Mouse (Mus musculus) gastrocnemius, postnatal 10 days (tissue): ENCODE results near the gene Ociad2. TPM values are rescaled to one million over a fixed set of nuclear protein-coding genes. Genes with fewer than 3 reads are reported as not detected.

Experiments used
- DNase-seq: peaks from one replicate; pipeline ENCODE4 v3.0.0; 2021; ENCODE audit warnings: mixed read lengths
- total RNA-seq, 2 experiments: library from RNA; stranded (reverse); gene quantifications; 2 replicates each; pipeline ENCODE4 v1.2.3; 2021

The Ociad2 gene
- total RNA-seq, 2 experiments from 2014 or later, result 33.0 to 36.0 TPM

GRCm38 (mm10) chr5:73306486-73306885 is 34.3 kb downstream of the Ociad2 start:
- DNase-seq, result no peak

- DNase-seq, result no peak
Measured at GRCm38 (mm10) chr5:73304507-73304906, 36.3 kb downstream of the Ociad2 start.

DNA sequence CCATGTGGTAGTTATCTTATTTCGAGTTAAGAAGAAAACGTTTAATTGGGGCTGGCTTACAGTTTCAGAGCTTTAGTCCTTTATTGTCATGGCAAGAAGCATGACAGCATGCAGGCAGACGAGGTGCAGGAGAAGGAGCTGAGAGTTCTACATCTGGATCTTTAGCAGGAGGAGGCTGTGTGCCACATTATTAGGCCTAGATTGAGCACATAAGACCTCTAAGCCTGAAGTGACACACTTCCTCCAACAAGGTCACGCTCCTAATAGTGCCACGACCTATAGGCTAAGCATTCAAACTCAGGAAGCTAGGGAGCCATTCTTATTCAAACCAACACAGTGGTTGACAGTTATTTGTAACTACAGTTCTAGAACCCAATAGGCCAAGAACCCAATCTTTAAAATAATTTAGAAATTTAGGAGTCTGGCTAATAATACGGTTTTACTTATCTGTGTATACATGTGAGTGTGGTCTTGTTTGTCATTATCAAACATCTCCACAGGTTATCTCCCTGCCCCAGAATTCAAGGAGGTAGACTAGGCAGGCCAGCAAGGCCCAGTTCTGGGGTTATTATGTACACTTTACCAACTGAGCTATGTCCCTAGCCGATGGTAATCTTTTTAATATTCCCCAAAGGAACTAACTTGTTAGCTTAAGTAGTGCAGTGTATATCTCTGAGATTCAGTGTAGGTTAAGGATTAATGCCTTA is 39.1 kb downstream of the Ociad2 start:
- DNase-seq, result no peak

DNA sequence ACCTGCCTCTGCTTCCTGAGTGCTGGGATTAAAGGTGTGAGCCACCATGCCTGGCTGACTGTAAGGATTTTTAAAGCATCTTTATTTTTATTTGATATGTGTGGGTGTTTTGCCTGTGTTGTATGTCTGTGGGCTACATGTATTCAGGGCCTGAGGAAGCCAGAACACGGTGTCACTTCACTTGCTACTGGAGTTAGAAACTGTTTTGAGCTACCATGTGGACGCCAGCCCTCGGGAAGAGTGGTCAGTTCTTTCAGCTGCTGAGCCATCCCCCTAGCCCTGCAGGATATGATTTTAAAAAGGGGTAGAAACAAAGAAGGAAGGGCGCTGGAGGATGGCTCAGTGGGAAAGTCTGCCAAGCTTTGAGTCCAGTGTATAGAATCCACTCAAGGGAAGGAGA is 44.9 kb downstream of the Ociad2 start:
- DNase-seq, result no peak

- DNase-seq, result no peak
Measured at GRCm38 (mm10) chr5:73295016-73295415, 45.8 kb downstream of the Ociad2 start.

DNA sequence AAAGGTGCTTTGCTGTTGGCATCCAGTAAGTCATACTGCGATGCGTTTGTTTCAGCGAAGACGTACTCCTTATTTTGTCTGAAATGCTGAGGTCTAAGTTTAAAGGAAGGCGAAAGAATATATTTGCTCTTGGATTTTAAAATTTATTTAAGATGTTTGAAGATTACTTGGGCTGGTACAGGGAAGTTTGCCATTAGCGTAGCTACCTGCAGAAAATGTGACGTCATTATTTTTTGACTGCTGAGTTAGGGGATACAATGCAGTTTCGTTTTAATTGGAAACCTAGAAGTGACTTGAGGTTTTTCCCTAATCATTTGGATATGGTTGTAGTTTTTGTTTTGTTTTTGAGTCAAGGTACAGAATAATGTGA is 47.4 kb downstream of the Ociad2 start:
- no peak for DNase-seq

GRCm38 (mm10) chr5:73292502-73293457 is 48.0 kb downstream of the Ociad2 start, which contains the start of gene Ociad1:
TSS of gene Ociad1 (plus strand) at chr5:73292784.
- peak; percentile 91 for DNase-seq

- DNase-seq, result no peak
Measured at GRCm38 (mm10) chr5:73289900-73290299, 50.9 kb downstream of the Ociad2 start.

DNA sequence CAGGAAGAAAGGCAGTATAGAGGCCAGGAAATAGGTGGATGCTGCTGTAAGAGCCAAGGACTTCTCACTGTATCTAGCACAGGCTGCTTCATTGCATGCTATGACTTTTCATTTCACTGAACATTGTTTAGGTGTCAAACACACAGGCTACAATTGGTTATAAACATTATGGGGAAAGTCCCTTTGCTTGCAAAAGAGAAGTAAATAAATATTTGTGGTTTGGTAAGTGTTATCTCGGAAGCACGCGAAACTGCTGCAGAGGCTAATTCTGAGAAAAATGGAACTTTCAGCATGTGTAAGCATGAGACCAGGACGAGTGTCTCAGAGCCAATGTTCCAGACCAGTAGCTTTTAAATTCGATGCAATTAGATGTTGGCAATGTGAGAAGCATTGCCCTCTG is 54.2 kb downstream of the Ociad2 start:
- DNase-seq, result no peak

- DNase-seq, result no peak
Measured at GRCm38 (mm10) chr5:73285470-73285978, 55.3 kb downstream of the Ociad2 start.

DNA sequence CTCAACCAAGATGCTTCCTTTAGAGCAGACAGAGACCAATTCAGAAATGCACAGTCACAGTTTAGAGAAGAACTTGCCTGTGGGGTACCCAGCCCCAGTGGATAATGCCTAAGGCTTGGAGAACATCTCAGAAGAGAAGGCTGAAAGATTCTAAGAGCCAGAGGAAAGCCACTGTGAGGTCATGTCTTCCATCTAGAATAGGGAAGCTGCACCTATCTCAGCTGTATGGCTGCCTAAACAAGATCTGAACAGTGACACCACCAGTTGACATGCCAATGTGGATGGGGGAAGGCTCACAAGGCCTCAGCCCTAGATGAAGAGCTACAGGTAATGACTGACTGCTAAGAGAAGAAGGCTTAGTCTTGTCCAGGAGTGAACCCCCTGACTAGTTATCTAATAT is 56.8 kb downstream of the Ociad2 start:
- no peak for DNase-seq

DNA sequence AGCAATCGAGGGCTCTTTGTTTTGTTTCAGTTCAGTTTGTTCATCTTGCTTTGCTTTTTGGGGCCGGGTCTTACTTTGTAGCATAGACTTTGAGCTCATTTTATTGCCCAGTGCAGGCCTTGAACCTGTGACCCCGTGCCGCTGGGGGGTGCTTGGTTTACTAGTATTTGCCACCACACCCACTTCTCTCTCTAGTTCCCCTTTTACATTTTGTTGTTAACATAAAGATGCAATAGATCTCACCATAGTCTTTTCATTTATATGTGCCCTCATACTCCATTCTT is 60.3 kb downstream of the Ociad2 start:
- no peak for DNase-seq

- DNase-seq, result no peak
Measured at GRCm38 (mm10) chr5:73279732-73280566, 60.9 kb downstream of the Ociad2 start.

- no peak for DNase-seq
Measured at GRCm38 (mm10) chr5:73279190-73279589, 61.6 kb downstream of the Ociad2 start.

GRCm38 (mm10) chr5:73274941-73275340 is 65.9 kb downstream of the Ociad2 start:
- DNase-seq, result no peak

- DNase-seq, result no peak
Measured at GRCm38 (mm10) chr5:73273171-73273570, 67.7 kb downstream of the Ociad2 start.

Other genes with a start within 250 kb of the Ociad2 start
- gene Fryl, start 84.4 kb downstream of the Ociad2 start, total RNA-seq, result 10 to 100 TPM; 23.8 to 36.4 TPM
- 100 to 1,000 TPM; 176 to 185 TPM for gene Ociad1, start 48.2 kb downstream of the Ociad2 start, total RNA-seq
- gene Cwh43, start 65.0 kb upstream of the Ociad2 start, total RNA-seq, result not detected
- 10 to 100 TPM in 1 of 2 experiments, 1 to 10 TPM in 1; 8.7 to 12.0 TPM for gene Dcun1d4, start 140.0 kb upstream of the Ociad2 start, total RNA-seq